Mouse (Mus musculus) stomach, embryonic 15.5 days (tissue): Measurements from ENCODE around the gene Ipo11. TPM values are rescaled to one million over a fixed set of nuclear protein-coding genes. Genes with fewer than 3 reads are reported as not detected.

Experiments used
- ATAC-seq: fragments of 200-750 bp; cut with Nextera tagmentation; 2 replicates; pipeline ENCODE4 v1.8.0; 2017; ENCODE audit warnings: low read depth, moderate number of reproducible peaks, moderate TSS enrichment; ENCODE audit not compliant: insufficient read depth, low FRiP score
- H3K27ac ChIP-seq: fragments of 300-500 bp; sonication (generic); 2 replicates; pipeline ENCODE4 v1.5.1; 2015; ENCODE audit warnings: mild to moderate bottlenecking, inconsistent platforms
- H3K27me3 ChIP-seq: fragments of 300-500 bp; sonication (generic); replicated peaks from 2 replicates; pipeline ENCODE4 v1.6.1; 2015; ENCODE audit warnings: inconsistent platforms
- H3K36me3 ChIP-seq: fragments of 300-500 bp; sonication (generic); 2 replicates; pipeline ENCODE4 v1.6.1; 2015; ENCODE audit warnings: inconsistent platforms
- H3K4me1 ChIP-seq: fragments of 300-500 bp; sonication (generic); 2 replicates; pipeline ENCODE4 v1.6.1; 2015; ENCODE audit warnings: inconsistent platforms
- H3K4me2 ChIP-seq: fragments of 300-500 bp; sonication (generic); 2 replicates; pipeline ENCODE4 v1.6.1; 2015; ENCODE audit warnings: mild to moderate bottlenecking, inconsistent platforms
- H3K4me3 ChIP-seq: fragments of 300-500 bp; sonication (generic); replicated peaks from 2 replicates; pipeline ENCODE4 v1.5.1; 2015; ENCODE audit warnings: inconsistent platforms
- H3K9ac ChIP-seq: fragments of 300-500 bp; sonication (generic); 2 replicates; pipeline ENCODE4 v1.6.1; 2015; ENCODE audit warnings: inconsistent platforms
- H3K9me3 ChIP-seq: fragments of 300-500 bp; sonication (generic); 2 replicates; pipeline ENCODE4 v1.6.1; 2016; ENCODE audit warnings: inconsistent platforms
- WGBS: fragments of 180-500 bp; shearing (Covaris S2); methylation state at CpG from one replicate; pipeline ENCODE4 v1.1.7; 2015; 5-methylcytosine and 5-hydroxymethylcytosine counted together
- polyA plus RNA-seq: library from polyadenylated mRNA; unstranded; fragments of >200 nt; fragmentation: Nextera tagmentation; extraction: Ambion mirVana; gene quantifications from 2 replicates; pipeline ENCODE4 v1.2.1, GENCODE M21; 2015

Gene Ipo11
- polyA plus RNA-seq, 1 experiment from 2014 or later, result 43.2 TPM

- H3K9ac ChIP-seq, result no peak overlapping the region
- H3K9me3 ChIP-seq, result no peaks in the 10 kb centered on the region
- H3K27me3 ChIP-seq, result no peaks in the 10 kb centered on the region
- H3K27ac ChIP-seq, result no peak overlapping the region
- no peak for ATAC-seq
- no peaks in the 10 kb centered on the region for H3K36me3 ChIP-seq
- no peak overlapping the region for H3K4me2 ChIP-seq
- no peak overlapping the region for H3K4me3 ChIP-seq
- WGBS, result 46% methylated on average over 5 of the region's 5 CpGs
- no peaks in the 10 kb centered on the region for H3K4me1 ChIP-seq
Measured at GRCm38 (mm10) chr13:106746823-106747222, 189.9 kb downstream of the Ipo11 start.

GRCm38 (mm10) chr13:106745201-106745600 is 191.6 kb downstream of the Ipo11 start:
- Histone ChIP-seq H3K27ac (no peak overlapping the region), H3K36me3 (no peaks in the 10 kb centered on the region), H3K4me3 (no peak overlapping the region), H3K4me2 (no peak overlapping the region), H3K9me3 (no peaks in the 10 kb centered on the region), H3K27me3 (no peaks in the 10 kb centered on the region), H3K9ac (no peak overlapping the region), H3K4me1 (no peaks in the 10 kb centered on the region)
- ATAC-seq, result no peak
- WGBS, result 55% methylated on average over 6 of the region's 6 CpGs

Other genes starting within 250 kb of the Ipo11 start
- gene Dimt1, start 10.2 kb upstream of the Ipo11 start, polyA plus RNA-seq, result 37.9 and 39.0 TPM in 2 replicates
- gene Kif2a, start 85.2 kb upstream of the Ipo11 start, polyA plus RNA-seq, result 16.0 and 21.5 TPM in 2 replicates